Mouse (Mus musculus): ENCODE measurements at regions not wholly inside any gene's neighbourhood (a gene's known extent, or its start where the extent isn't known, plus 50 kb on each side); places are given as distances from the start of the nearest gene placed in this dataset.

DNA sequence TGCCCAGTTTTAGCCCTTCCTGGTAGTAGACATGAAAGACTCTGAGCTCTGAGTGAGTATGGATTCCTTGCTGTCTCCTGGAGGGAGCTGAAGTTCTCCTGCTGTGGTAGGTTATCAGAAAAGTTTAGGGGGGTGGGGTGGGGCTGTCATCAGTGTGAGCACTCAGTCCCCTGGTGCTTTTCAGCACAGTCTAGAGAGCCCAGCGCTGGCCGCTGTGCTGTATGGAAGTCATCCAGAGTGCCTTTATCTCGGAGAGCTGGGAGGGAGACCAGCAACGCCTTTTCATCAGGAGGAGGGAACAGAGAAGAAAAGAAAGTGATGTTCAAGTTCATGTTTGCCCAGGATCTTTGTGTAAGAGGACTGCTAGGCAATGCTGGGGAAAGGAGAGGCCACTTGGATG lies 163.6 kb downstream of the Cyp26b1 start:
- Histone ChIP-seq H3K4me1 (ENCODE audit: control insufficient read depth, low read depth, low read length) (no peaks in the 10 kb centered on the region), H3K27me3 (ENCODE audit: control insufficient read depth, insufficient read depth, low read depth, low read length) (no peaks in the 10 kb centered on the region), H3K27ac (ENCODE audit: low read length) (no peak overlapping the region), H3K9me3 (replicated peaks; ENCODE audit: control insufficient read depth, low read length) (no peaks in the 10 kb centered on the region), H3K4me3 (ENCODE audit: low read depth, low read length) (no peak overlapping the region), H3K9ac (ENCODE audit: low read depth, low read length) (no peak overlapping the region), H3K4me2 (ENCODE audit: low read depth, low read length) (no peak overlapping the region), H3K36me3 (ENCODE audit: control insufficient read depth, insufficient read depth) (no peaks in the 10 kb centered on the region)
- no peak for ATAC-seq (ENCODE audit: low read depth)
- 73% methylated on average over 4 of the region's 4 CpGs for WGBS (ENCODE audit: insufficient replicate concordance)

DNA sequence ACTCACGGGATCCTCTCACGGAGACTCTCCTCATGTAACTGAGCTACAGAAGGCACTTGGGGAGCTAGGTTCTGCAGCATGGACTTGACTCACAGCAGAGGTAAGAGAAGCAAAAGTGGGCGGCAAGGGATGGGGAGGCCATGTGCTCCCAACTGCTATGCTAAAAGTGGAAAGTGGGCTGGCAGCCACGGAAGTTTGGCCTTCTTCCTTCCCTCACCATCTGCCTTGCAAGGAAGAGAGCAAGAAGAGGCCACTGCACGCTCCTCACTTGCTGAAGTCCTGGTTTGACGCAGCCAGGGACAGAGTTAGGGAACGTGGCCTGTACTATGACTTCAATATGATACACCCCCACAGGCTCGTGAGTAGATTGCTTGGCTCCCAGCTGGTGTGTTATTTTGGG lies 164.5 kb downstream of the Cyp26b1 start:
- WGBS (ENCODE audit: insufficient replicate concordance): 54% methylated on average over 8 of the region's 8 CpGs
- Histone ChIP-seq H3K9me3 (replicated peaks; ENCODE audit: control insufficient read depth, low read length) (no peaks in the 10 kb centered on the region), H3K4me2 (ENCODE audit: low read depth, low read length) (no peak overlapping the region), H3K4me3 (ENCODE audit: low read depth, low read length) (no peak overlapping the region), H3K36me3 (ENCODE audit: control insufficient read depth, insufficient read depth) (no peaks in the 10 kb centered on the region), H3K9ac (ENCODE audit: low read depth, low read length) (no peak overlapping the region), H3K4me1 (ENCODE audit: control insufficient read depth, low read depth, low read length) (no peaks in the 10 kb centered on the region), H3K27me3 (ENCODE audit: control insufficient read depth, insufficient read depth, low read depth, low read length) (no peaks in the 10 kb centered on the region), H3K27ac (ENCODE audit: low read length) (no peak overlapping the region)
- no peak for ATAC-seq (ENCODE audit: low read depth)

DNA sequence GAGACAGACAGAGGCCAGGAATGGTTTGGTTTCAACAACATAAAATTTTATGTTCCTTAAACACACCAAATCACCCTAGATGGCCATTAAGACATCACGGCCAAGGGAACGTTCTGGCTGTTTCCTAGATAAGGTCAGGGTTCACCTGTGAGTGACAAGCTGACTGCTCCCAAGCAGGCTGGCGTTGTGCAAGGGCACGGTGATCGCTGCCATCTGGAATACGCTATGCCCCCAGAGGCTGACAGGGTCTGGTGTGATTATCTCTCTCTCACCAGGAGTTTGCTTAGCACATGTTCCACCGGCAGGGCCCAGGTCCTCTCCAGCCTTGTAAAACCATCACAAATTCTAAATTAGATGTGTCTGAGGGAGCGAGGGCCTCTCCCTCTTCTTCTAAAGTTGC lies 167.0 kb downstream of the Cyp26b1 start:
- 55% methylated on average over 8 of the region's 8 CpGs for WGBS (ENCODE audit: insufficient replicate concordance)

DNA sequence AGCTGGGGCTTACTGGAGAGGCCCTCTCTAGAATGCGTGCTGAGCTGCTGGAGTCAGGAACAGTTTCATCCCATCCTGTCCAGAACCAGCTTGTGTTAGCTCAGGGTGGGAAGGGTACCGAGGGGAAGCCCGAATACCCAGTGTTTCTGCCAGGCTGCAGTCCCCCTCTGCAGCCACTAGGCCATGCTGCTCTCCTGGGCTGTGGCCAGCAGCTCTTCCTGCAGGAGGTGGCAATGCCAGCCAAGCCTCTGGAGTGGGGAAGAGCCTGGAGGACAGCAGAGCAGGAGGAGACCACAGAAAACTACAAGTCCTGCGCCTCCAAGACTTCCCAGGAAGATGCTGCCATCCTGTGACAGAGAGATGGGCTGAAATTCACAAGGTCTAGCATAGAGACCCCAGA lies 167.9 kb downstream of the Cyp26b1 start:
- no peaks in the 10 kb centered on the region for H3K27me3 ChIP-seq (ENCODE audit: control insufficient read depth, insufficient read depth, low read depth, low read length)
- H3K36me3 ChIP-seq (ENCODE audit: control insufficient read depth, insufficient read depth): no peaks in the 10 kb centered on the region
- no peak for ATAC-seq (ENCODE audit: low read depth)
- H3K9me3 ChIP-seq (replicated peaks; ENCODE audit: control insufficient read depth, low read length): no peaks in the 10 kb centered on the region
- H3K9ac ChIP-seq (ENCODE audit: low read depth, low read length): no peak overlapping the region
- no peaks in the 10 kb centered on the region for H3K4me1 ChIP-seq (ENCODE audit: control insufficient read depth, low read depth, low read length)
- no peak overlapping the region for H3K4me3 ChIP-seq (ENCODE audit: low read depth, low read length)
- no peak overlapping the region for H3K27ac ChIP-seq (ENCODE audit: low read length)
- WGBS (ENCODE audit: insufficient replicate concordance): 20% methylated on average over 4 of the region's 4 CpGs
- no peak overlapping the region for H3K4me2 ChIP-seq (ENCODE audit: low read depth, low read length)

More for the DNA sequence above, 167.0 kb downstream of the Cyp26b1 start:
- ATAC-seq (ENCODE audit: low read depth): no peak
- Histone ChIP-seq H3K4me1 (ENCODE audit: control insufficient read depth, low read depth, low read length) (no peaks in the 10 kb centered on the region), H3K4me2 (ENCODE audit: low read depth, low read length) (no peak overlapping the region), H3K9me3 (replicated peaks; ENCODE audit: control insufficient read depth, low read length) (no peaks in the 10 kb centered on the region), H3K27ac (ENCODE audit: low read length) (no peak overlapping the region), H3K36me3 (ENCODE audit: control insufficient read depth, insufficient read depth) (no peaks in the 10 kb centered on the region), H3K9ac (ENCODE audit: low read depth, low read length) (no peak overlapping the region), H3K27me3 (ENCODE audit: control insufficient read depth, insufficient read depth, low read depth, low read length) (no peaks in the 10 kb centered on the region), H3K4me3 (ENCODE audit: low read depth, low read length) (no peak overlapping the region)

DNA sequence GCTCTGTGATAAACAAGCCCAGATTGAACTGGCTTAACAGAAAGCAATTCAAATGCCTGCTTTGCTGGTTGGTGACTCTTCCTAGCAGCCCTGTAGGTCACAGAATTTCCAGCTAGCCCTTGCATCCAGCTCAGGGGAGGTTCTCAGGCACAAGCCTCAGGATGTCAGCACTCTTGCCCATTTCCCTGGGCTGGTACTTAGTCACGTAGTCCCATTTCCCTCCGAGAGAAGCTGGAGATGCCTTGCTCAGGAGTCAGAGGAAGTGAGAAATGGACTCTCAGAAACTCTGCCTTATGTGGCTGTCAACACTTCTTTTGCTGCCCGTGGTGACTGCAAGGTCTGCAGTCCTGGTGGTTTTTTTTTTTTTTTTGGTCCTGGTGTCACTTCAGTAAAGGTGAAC lies 170.8 kb downstream of the Cyp26b1 start:
- Histone ChIP-seq H3K4me3 (ENCODE audit: low read depth, low read length) (no peak overlapping the region), H3K4me1 (ENCODE audit: control insufficient read depth, low read depth, low read length) (no peaks in the 10 kb centered on the region), H3K27ac (ENCODE audit: low read length) (no peak overlapping the region), H3K36me3 (ENCODE audit: control insufficient read depth, insufficient read depth) (no peaks in the 10 kb centered on the region), H3K4me2 (ENCODE audit: low read depth, low read length) (no peak overlapping the region), H3K9me3 (replicated peaks; ENCODE audit: control insufficient read depth, low read length) (no peaks in the 10 kb centered on the region), H3K27me3 (ENCODE audit: control insufficient read depth, insufficient read depth, low read depth, low read length) (no peaks in the 10 kb centered on the region), H3K9ac (ENCODE audit: low read depth, low read length) (no peak overlapping the region)
- ATAC-seq (ENCODE audit: low read depth): no peak
- 27% methylated on average over 3 of the region's 3 CpGs for WGBS (ENCODE audit: insufficient replicate concordance)

DNA sequence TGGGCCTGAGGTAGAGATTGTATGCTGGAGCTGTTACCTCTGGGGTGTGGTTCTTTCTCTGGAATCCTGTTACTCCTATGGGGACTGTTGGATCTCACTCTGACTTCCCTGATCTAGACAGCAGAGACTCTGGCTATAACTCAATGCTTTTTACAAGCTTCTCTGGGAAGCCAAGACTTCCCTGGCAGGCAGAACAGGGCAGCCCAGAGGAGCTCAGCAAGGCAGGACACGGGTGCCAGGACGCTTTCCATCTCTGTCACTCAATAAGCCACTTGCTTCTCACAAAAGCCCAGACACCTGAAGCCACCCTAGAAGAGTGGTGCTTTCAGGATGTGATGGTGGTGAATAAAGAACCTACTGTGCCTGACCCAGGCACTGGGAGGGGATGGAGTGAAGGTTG lies 174.0 kb downstream of the Cyp26b1 start:
- Histone ChIP-seq H3K27me3 (ENCODE audit: control insufficient read depth, insufficient read depth, low read depth, low read length) (no peaks in the 10 kb centered on the region), H3K9ac (ENCODE audit: low read depth, low read length) (no peak overlapping the region), H3K4me1 (ENCODE audit: control insufficient read depth, low read depth, low read length) (no peaks in the 10 kb centered on the region), H3K36me3 (ENCODE audit: control insufficient read depth, insufficient read depth) (no peaks in the 10 kb centered on the region), H3K4me3 (ENCODE audit: low read depth, low read length) (no peak overlapping the region), H3K4me2 (ENCODE audit: low read depth, low read length) (no peak overlapping the region), H3K9me3 (replicated peaks; ENCODE audit: control insufficient read depth, low read length) (no peaks in the 10 kb centered on the region), H3K27ac (ENCODE audit: low read length) (no peak overlapping the region)
- ATAC-seq (ENCODE audit: low read depth): no peak
- WGBS (ENCODE audit: insufficient replicate concordance): 50% methylated on average over 2 of the region's 2 CpGs

DNA sequence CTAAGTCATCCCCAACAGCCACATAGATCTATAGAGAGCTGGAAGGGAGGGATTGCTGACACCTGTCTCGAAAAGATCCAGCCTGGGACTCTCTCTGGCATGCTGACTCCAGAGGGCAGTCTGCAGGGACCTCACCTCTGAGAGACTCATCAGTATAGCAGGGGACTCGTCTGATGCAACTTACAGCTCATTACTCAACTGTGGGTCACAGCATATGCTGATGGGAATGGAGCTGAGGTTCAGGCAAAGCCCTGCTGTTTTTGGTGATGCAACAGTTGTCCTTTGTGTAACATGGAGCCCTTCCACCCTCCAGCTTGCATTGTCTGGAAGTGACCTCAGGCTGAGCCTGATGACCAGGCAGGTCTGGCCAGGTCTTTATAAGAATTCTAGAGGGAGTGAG lies 174.4 kb downstream of the Cyp26b1 start:
- Histone ChIP-seq H3K4me3 (ENCODE audit: low read depth, low read length) (no peak overlapping the region), H3K9me3 (replicated peaks; ENCODE audit: control insufficient read depth, low read length) (no peaks in the 10 kb centered on the region), H3K4me1 (ENCODE audit: control insufficient read depth, low read depth, low read length) (no peaks in the 10 kb centered on the region), H3K36me3 (ENCODE audit: control insufficient read depth, insufficient read depth) (no peaks in the 10 kb centered on the region), H3K27ac (ENCODE audit: low read length) (no peak overlapping the region), H3K4me2 (ENCODE audit: low read depth, low read length) (no peak overlapping the region), H3K9ac (ENCODE audit: low read depth, low read length) (no peak overlapping the region), H3K27me3 (ENCODE audit: control insufficient read depth, insufficient read depth, low read depth, low read length) (no peaks in the 10 kb centered on the region)
- ATAC-seq (ENCODE audit: low read depth): peak; percentile 48
- 32% methylated on average over 2 of the region's 2 CpGs for WGBS (ENCODE audit: insufficient replicate concordance)

DNA sequence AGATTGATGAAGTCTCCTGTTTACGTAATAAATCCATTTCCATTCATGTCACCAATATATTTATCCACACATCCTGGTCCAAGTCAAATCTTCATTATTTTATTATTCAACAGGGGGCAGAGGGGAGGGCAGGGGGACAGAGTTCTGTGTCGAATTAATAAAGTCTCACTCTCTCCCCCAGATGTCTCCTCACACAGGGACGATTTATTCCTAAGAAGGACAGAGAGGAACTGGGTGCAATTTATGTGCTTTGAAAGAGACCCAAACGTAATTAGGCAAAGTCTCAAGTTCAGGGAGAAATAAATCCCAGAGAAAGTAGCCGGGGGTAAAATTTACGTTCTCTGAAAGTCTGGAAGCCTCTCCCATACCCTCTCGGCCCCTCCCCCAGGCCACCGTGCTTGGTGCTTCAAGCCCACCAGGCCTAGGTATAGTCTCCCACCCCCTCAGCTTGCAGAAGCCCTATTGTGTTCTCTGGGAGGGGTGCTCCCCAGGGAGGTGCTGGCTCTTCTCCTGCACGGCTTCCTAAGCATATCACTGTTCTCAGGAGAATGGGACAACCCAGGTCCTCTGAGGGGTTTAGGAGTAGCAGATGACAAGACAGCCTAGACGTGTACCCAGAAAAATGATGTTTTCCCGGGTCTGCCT lies 176.6 kb downstream of the Cyp26b1 start:
- no peak overlapping the region for H3K4me2 ChIP-seq (ENCODE audit: low read depth, low read length)
- ATAC-seq (ENCODE audit: low read depth): no peak
- no peaks in the 10 kb centered on the region for H3K36me3 ChIP-seq (ENCODE audit: control insufficient read depth, insufficient read depth)
- WGBS (ENCODE audit: insufficient replicate concordance): 54% methylated on average over 11 of the region's 11 CpGs
- no peaks in the 10 kb centered on the region for H3K27me3 ChIP-seq (ENCODE audit: control insufficient read depth, insufficient read depth, low read depth, low read length)
- no peaks in the 10 kb centered on the region for H3K4me1 ChIP-seq (ENCODE audit: control insufficient read depth, low read depth, low read length)
- no peak overlapping the region for H3K27ac ChIP-seq (ENCODE audit: low read length)
- no peak overlapping the region for H3K9ac ChIP-seq (ENCODE audit: low read depth, low read length)
- H3K4me3 ChIP-seq (ENCODE audit: low read depth, low read length): no peak overlapping the region
- H3K9me3 ChIP-seq (replicated peaks; ENCODE audit: control insufficient read depth, low read length): no peaks in the 10 kb centered on the region

DNA sequence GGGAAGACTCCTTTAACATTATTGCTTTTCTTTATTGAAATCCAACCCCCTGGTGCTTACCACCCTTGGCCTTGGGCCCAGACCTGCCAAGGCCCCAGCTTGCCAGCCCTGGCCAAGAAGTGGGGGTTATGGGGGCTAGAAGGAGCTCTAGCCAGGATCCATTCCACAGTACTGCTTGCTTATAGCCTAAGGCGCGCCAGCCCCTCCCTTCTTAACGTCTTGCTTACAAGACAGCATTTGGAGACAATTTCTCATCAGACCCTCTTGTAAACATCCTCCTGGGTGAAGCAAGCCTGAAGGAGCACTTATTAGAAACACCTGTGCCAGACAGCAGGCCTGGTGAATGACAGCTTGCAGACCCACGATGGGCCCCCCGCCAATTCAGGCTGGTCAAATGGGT lies 179.3 kb downstream of the Cyp26b1 start:
- H3K27me3 ChIP-seq (ENCODE audit: control insufficient read depth, insufficient read depth, low read depth, low read length): no peaks in the 10 kb centered on the region
- H3K4me1 ChIP-seq (ENCODE audit: control insufficient read depth, low read depth, low read length): no peaks in the 10 kb centered on the region
- no peak overlapping the region for H3K9ac ChIP-seq (ENCODE audit: low read depth, low read length)
- no peaks in the 10 kb centered on the region for H3K9me3 ChIP-seq (replicated peaks; ENCODE audit: control insufficient read depth, low read length)
- no peak overlapping the region for H3K4me3 ChIP-seq (ENCODE audit: low read depth, low read length)
- WGBS (ENCODE audit: insufficient replicate concordance): 61% methylated on average over 5 of the region's 5 CpGs
- ATAC-seq (ENCODE audit: low read depth): no peak
- no peak overlapping the region for H3K27ac ChIP-seq (ENCODE audit: low read length)
- no peaks in the 10 kb centered on the region for H3K36me3 ChIP-seq (ENCODE audit: control insufficient read depth, insufficient read depth)
- no peak overlapping the region for H3K4me2 ChIP-seq (ENCODE audit: low read depth, low read length)
